Mouse (Mus musculus) gastrocnemius, postnatal 10 days (tissue): ENCODE data around the gene Fgf15. TPM values are rescaled to one million over a fixed set of nuclear protein-coding genes. Genes with fewer than 3 reads are reported as not detected.
A peak's percentile ranks its signal among the peaks of the same experiment; 100 is the strongest.

Experiments used
- DNase-seq: peaks from one replicate; pipeline ENCODE4 v3.0.0; 2021; ENCODE audit warnings: mixed read lengths
- total RNA-seq, 2 experiments: library from RNA; stranded (reverse); gene quantifications; 2 replicates each; pipeline ENCODE4 v1.2.3; 2021

Fgf15 gene
- total RNA-seq, 2 experiments from 2014 or later, result not detected

DNA sequence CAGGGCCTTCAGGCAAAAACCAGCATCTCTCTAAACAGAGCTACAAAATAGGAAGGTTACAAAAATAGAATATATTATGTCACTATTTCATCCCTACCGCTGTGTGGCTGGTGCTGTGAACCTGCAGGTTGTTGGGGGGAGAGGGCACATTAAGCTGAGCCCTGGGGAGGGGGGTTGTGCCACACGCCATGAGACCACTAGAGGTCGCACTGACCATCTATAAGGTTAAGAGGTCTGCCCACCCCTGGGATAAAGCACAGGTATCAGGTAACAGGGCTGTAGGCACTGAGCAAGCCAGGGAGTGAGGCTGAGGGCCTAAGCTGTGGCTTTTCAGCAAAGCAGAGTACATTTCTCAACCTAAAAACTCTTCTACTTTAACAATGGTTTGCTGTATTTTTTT is 35.4 kb downstream of the Fgf15 start:
- DNase-seq, result peak; percentile 31

DNA sequence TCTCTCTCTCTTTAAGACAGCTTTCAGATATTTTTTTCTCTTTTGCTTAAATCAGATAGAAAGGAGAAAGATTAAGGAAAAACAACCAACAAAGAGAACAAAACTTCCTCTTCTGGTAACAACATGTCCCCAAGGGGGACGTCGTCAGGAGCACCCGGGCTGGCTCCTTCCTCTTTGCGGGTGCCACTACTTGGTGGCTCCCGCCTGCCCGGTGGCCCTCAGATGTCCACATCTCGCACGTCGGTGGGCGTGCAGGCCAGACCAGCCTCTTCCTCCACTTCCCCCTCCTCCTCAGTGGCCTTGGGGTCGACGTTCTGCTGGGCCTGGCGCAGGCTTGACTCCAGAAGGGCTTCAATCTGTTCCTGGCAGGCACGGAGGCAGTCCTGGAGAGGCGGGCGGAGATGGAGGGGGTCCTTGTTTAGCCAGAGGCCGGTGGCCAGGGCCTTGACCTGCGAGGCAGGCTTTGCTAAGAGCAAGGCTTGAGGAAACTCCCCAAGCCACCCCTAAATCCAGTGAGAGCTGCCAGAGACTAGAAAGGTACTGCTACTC is 36.1 kb downstream of the Fgf15 start:
- DNase-seq, result no peak

DNA sequence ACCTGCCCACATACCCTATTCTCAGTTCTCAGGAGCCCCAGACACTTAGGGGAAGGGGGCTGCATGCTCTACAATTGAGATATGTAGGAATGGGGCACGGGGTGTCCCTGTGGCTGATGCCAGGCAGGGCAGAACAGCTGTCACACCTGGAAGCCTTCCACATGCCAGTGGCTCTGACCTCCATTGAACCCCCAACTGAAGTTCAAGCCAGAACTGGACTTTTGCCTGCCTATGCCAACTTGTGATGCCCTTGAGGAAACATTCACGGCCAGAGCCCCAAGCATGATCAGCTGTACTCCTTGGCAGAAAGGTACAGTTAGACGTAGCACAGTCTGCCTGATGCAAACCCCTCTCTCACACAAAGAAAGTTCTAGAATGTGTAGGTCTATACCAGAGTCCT is 37.0 kb downstream of the Fgf15 start:
- peak; percentile 39 for DNase-seq

DNA sequence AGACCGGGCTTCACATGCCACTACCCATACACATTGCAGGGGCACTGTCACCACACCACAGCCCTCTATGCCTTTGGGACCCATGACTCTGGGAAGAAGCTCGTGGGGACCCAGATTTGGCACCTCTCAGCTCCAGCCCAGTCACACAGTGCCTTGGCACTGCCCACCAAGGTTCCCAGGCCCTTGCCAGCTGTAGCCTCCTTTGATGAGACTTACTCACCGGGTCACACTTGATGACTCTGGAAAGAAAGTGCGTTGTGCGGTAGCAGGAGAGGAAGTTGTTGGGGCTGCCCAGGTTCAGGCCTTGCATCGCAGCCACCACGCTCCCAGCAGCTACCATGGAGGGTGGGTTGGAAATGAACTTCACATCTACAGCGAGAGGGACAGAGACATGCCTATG is 37.5 kb downstream of the Fgf15 start:
- peak; percentile 24 for DNase-seq

DNA sequence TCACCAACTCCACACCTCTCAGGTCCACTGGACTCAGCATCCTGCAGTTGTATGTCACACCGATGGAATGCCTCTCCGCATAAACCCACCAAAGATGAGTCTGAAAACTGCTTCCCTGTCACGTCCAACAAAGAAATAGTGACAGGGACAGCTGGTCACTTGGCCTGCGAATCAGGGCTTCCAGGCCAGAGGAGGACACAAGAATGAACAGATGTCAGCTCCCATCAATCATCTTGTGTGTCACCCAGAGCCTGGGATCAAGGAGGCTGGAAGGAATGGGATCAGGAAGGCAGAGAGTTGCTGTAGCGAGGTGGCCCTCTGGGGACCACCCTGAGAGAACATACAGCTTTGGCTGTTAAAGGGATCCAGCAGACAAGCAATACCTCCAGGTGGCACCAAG is 38.6 kb downstream of the Fgf15 start:
- peak; percentile 41 for DNase-seq

DNA sequence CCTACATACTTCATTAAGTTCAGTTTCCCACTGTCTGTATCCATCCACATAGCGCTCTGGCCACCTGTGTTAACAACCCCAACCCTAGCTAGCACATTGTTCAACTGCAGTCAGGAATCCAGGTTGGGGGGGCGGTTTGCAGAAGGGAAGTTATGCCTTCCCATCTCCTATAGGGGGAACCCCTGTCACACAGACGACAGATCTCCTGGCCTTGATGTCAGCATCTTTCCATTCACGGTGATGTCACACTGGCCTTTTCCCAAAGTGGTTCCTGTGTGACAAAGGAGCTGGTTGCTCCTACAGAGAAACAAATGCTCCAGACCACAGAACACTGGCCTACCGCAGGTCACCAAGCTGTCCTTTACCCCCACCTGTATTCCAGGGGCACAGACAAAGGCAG is 39.2 kb downstream of the Fgf15 start:
- DNase-seq, result peak; percentile 29

DNA sequence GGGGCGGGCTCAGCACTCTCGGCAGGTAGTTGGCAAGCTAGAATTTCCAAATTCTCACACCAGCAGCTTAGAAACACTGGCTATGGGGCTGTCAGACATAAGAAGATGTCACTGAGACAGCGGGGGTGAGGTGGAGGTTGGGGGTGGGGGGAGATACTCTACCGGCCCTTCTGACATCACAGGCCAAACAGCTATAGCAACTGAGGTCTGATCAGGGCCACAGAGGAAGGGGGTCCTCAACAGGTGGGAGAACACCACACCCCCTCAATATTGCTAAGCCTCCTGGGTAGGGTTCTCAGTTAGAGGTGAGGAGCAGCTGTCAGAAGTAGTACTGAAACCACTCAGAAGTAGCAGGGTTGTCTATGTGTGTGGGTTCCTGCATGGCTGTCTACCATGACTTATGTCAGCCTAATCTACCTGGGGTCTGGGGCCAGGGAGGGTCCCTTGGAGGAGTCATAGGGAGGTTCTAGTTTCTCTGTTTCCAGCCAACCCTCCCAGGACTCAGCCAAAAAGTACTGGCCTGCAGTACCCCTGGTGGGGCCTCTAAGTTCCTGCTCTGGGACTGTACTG is 40.1 kb downstream of the Fgf15 start:
- no peak for DNase-seq

DNA sequence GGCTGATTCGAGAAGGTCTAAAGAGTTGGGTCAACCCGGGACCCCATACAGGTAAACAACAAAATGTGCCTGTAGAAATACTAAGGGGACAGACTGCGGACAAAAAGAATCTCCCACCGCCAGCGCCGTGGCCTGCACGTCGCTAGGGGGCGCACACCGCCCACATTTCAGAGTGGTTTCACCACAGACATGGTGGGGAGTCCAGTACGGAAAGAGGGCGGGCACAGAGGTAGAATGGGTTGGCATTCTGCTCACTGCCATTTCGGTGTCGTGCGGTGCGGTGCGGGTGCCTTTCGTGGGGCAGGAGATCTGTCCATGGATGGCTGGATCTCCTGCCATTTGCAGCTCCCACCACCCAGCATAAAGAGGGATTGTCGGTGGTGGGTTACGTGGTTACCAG is 41.2 kb downstream of the Fgf15 start:
- DNase-seq, result peak; percentile 93

DNA sequence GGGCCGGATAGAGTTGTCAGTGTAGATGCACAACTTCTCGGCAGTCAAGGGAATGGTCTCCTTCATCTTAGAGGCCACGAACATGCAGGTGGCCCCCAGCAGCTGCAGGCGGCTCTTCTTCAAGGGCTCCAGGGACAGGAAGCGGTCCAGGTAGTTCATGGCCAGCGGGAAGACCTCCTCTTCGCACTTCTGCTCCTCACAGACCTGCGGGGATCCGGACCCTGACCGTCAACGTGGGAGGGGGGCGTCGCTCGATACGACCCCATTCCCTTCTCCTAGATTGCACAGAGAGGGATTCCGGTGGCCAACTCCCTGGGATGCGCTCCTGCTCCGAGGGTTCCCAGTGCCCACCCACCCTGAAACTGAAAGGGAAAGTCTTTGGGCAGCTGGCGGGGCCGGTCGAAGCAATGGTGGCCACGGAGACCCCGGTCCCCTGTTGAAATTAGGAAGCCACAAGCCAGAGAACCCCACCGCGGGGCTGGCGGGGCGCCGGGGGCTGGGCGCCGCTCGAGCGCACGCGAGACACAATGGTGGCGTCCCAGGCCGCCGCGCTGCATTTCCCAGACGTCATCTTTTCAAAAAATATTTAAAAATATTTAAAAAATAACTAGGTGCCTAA is 41.7 kb downstream of the Fgf15 start:
- peak; percentile 41 for DNase-seq

DNA sequence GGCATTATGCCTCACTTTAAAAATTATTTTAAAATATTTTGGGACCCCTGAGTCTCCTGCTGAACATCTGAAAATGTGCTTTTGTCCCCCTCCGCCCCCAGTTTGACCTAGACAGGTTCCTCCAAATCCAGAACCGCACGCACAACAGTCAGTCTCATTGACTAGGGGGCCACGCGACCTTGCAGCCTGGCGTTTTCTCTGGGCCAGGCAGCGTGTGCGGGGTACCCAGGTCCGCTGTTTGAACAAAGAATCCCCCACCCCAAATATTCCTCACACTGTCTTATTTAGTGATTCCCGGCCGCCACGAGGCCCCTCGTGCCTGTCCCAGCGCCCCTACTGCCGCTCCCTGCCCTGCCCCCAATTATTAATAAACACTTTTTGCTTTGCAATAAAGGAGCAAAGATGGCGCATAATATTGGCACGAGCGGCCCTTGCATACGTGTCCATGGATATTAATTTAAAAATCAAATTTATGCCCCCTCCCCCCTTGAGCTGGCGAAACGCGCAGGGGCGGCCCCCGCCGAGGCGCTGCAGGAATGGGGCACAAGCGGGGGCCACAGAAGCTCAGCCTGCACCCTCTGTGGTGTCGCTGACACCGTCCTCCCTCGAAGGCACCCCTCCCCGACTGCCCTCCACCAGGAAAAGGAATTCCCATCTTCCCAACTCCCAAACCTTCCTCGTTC is 42.5 kb downstream of the Fgf15 start:
- no peak for DNase-seq

DNA sequence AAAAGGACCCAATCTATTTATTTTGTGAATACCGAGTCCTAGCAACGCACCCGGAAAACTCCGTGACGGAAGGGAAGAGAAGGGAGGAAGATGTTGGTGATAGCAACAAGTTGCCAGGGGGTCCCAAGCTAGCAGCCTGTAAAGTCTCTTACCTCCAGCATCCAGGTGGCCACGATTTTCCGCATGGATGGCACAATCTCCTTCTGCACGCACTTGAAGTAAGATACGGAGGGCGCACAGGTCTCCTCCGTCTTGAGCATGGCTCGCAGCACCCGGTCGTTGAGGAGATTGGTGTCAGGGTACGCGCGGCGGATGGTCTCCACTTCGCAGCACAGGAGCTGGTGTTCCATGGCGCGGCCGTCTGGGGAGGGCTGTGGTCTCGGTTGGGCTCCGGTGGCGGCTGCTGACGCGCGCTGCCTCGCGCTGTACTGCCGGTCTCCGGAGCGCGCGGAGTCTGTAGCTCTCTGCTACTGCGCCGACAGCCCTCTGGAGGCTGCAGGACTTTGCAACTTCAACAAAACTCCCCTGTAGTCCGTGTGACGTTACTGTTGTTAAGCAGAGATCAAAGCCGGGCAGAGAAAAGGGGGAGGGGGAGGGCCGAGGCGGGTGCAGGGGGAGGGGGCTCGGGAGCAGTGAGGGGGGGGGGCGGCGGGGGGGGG is 43.1 kb downstream of the Fgf15 start, which contains the start of gene Ccnd1:
Gene Ccnd1 (minus strand): TSS at position 582 of the 659 bp plus-strand sequence.
- DNase-seq, result peak; percentile 69

DNA sequence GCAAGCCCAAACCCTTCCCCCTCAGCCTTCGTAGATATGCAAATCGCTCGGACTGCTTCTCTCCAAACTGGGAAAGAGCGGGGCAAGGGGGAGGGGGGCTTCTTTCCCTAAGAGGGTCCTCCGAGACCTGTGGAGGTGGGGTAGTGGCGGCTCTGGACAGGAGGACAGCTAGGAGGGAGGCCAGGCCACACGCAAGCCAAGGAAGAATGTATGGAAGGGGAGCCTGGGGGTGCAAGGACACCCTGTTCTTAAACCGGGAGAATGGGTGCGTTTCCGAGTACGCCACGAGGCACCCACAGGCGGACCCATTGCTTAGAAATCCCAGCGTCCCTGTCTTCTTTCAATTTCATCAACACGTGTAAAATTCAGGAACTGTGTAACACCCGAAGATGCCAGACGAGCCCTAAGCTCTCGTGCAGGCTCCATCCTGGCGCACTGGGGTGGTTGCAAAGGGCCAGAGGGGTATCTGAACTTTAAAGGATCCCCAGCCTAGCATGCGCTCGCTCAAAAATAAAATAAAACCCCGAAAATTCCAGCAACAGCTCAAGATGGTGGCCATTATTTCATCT is 43.8 kb downstream of the Fgf15 start:
- peak; percentile 24 for DNase-seq

DNA sequence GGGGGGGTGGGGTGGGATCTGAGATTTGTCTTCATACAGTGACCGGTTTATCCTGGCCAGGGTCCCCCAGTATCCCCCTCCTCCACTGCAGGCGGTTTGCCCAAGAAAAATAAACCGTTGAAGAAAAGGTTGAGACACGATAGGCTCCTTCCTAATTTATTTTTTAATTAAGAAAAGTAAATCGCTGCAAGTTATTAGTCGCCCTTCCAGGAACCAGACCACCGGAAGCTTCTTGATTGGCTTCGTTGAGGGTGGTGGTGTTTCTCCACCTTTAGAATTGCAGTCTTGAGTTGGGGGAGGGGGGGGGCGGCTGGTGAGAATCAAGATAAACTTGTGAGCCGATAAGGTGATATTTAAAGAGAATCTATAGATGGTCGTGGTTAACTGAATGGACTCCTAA is 44.3 kb downstream of the Fgf15 start:
- DNase-seq, result no peak

DNA sequence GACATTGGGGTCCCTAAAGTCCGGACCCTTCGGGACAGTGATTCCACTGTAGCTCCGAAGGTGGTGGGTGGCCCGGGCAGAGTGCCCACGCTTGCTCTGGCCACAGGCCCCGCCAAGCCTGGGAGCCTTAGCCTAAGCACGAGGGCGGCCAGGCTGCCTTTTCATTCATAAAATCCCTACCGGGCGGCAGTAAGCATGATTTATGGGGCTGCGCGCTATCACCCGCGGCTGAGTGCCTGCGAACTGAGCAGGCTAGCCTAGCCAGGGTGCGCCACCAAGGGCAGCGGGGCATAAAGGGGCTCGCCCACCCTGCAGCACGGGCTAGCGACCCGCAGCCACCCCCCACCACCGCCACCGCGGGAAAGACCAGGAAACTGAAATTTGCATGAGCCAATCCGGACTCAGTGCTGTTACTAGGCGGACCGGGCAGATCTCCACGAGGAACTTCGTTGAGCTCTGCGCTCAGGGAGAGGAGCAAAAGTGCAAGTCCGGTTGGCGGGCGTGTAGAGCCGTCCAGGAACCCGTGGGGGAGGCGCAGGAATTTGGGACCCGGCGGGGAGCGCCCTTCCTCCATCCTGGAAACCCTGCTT is 45.0 kb downstream of the Fgf15 start:
- peak; percentile 81 for DNase-seq

DNA sequence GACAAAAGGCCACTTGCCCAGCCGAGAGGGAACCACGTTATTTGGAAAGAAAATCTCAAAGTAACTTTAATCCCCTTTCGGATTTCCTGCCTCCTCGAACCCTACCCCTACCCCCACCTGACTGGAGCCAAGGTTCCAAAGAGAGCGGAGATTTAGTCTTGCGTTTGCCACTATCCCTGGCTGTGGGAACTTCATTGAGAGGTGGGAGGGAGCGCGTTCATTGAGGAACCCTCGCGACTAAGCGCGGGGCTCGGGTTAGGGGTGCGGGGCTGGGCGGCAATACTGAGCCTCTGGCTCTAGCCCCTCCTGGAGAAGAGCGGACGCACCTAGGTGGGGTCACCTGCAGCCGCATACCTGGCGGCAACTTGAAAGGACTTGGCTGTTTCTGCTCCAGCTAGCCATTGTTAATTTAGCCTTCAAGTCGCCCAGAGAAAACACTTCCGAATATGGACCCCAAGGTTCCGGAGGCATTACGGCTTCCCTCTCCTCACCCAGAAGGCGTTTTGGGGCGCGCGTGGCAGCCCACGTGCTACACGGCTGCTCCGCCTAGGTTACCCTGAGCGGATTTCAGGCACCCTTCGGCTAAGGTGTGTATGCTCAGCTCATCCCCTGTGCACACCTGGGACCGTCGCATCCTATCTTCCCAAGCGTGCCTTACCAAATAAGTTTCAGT is 45.9 kb downstream of the Fgf15 start:
- peak; percentile 28 for DNase-seq

DNA sequence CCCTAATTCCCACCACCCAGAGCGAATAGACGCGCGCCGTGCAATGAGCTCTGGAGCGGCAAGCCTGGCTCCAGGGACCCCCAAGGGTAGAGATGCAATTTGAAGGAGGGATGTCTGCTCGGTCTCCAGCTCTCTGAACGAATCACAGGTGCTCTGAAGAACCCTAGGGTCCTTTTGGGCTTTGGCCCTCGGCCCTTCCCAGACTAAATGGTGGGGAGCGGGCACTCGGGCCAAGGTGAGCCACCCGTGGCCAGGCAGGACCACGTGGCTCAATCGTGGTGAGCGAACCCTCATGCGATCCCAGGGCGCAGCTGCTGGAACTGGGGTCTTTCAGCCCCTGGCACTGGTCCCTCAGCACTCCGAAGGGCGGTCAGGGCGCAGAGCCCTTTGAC is 46.4 kb downstream of the Fgf15 start:
- DNase-seq, result peak; percentile 24

DNA sequence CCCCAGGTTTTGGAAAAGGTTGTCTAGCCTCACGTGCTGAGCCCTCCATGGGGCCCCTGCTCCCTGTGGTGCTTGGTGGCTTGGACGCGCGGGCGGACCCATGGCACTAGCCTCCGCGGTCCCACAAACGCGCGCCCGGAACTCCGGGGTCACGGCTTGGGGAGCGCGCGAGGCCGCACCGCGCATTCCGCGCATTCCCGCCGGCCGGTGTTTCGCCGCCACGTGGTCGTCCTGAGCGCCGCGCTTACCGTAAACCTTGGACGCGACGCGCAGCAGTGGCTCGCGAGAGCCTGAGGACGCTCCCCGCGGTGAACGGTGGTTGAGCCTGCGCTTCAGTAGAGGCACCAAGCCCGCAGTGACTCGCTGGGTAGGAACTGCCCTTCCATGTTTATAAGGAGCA is 46.9 kb downstream of the Fgf15 start:
- peak; percentile 78 for DNase-seq
